Mouse (Mus musculus): ENCODE data around the gene Ugt1a1. TPM values are rescaled to one million over a fixed set of nuclear protein-coding genes. Genes with fewer than 3 reads are reported as not detected.

The Ugt1a1 gene
- polyA plus RNA-seq, 1 experiment: 0.47 TPM

DNA sequence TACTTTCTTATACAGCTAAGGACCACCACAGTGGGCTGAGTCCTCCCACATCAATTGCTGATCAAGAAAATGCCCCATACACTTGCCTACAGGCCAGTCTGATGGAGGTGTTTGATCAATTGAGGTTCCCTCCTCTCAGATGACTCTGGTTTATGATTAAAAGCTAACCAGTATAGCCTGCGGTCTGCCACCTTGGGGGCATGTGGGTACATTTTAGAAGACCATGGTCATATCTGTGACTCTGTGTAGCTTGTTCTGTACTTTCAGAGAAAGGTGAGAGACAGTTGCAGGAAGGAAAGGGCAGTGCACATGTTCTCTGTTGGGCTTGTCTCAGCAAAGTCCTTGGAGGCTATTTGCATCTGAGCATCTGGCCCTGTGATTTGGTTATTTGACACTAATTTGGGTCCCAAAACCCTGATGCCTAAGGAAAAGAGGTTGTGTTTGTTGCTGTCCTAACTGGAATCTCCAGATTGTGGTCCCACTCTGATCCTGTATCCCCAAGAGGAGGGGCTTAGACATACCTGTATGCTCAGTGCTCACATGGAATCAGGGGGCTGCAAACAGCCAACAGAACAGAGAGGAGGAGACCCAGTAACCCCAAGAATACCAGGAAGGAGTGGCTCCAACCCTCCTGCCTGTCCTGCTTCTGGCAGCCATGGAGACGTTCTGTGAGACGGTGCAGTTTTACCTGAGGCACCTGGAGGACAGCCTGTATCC, 21.1 kb downstream of the Ugt1a1 start:
- no peak for DNase-seq

DNA sequence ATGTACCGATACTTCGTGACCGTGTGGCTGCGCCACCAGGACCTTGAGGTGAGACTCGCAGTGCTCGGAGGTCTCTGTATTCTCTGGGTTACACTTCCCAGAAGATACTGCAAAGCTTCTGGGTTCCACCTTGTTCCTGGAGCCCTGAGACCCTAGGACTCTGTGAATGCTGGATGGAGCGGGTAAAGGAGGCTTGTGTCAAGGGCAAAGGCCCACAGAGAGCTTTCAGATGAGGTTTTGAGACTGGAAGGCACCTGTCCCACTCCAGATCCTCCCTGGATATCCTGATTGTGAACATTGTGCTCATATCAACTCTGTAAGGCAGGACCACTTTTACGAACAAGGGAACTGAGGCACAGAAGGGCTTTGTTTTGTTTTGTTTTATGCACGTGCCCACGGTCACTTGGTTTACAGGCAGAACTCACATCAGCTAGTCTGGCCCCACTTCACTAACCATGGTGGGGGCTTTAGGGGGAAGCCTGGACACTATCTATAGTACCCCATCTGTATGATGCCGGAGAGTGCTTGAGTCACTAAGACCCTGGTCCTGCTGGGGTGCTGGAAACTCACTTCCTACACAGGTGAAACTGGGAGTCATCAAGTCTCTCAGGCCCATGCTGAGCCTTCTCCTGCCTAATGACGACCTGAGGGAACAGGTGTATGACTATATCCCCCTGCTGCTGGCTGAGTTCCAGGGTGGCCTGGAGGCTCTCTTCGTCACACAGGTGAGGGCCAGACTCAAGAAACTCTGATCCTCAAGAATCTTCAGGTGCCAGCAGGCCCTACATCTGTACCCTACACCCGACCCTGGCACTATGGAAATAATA, 21.9 kb downstream of the Ugt1a1 start:
- no peak overlapping the region for H3K27ac ChIP-seq (ENCODE audit: control insufficient read depth, insufficient read depth, low read length)
- DNase-seq: no peak
- WGBS: 71% methylated on average over 14 of the region's 14 CpGs

More for the DNA sequence above, 21.1 kb downstream of the Ugt1a1 start:
- no peak for TF ChIP-seq CTCF (IDR thresholded peaks at IDR 0.05; ENCODE audit: borderline replicate concordance, control insufficient read depth, extremely low read depth, insufficient read depth, low read length, poor library complexity)
- no peak for TF ChIP-seq POLR2A (IDR thresholded peaks at IDR 0.05; ENCODE audit: control insufficient read depth, extremely low read depth, insufficient read depth, low read length, poor library complexity)
- H3K4me3 ChIP-seq (ENCODE audit: control insufficient read depth, insufficient read depth, low read length): no peak overlapping the region
- no peaks in the 10 kb centered on the region for H3K4me1 ChIP-seq (replicated peaks; ENCODE audit: control insufficient read depth, insufficient read depth, low read length)
- 62% methylated on average over 3 of the region's 3 CpGs for WGBS
- no peaks in the 10 kb centered on the region for H3K36me3 ChIP-seq (ENCODE audit: control insufficient read depth, insufficient read depth, low read length)
- H3K27ac ChIP-seq (ENCODE audit: control insufficient read depth, insufficient read depth, low read length): no peak overlapping the region
- no peaks in the 10 kb centered on the region for H3K27me3 ChIP-seq (ENCODE audit: control insufficient read depth, insufficient read depth, low read length)

DNA sequence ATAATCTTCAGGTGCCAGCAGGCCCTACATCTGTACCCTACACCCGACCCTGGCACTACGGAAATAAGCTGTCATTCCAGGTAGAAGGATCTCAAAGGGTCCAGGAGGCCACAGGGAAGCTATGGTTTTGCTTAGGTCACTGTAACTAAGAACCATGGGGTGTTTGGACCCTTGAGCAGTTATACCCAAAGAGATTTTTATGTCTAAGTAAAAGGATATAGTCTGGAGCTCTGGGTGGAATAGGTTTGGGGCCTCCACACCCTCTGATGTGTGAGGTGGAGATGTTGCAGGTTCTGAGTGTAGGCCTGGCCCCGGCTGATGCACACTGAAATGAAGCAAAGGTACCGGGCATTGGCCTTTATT, 22.5 kb downstream of the Ugt1a1 start:
- WGBS: 64% methylated on average over 4 of the region's 4 CpGs
- Histone ChIP-seq H3K27ac (ENCODE audit: control insufficient read depth, insufficient read depth, low read length) (no peak overlapping the region), H3K27me3 (ENCODE audit: control insufficient read depth, insufficient read depth, low read length) (no peaks in the 10 kb centered on the region), H3K4me3 (ENCODE audit: control insufficient read depth, insufficient read depth, low read length) (no peak overlapping the region), H3K36me3 (ENCODE audit: control insufficient read depth, insufficient read depth, low read length) (no peaks in the 10 kb centered on the region), H3K4me1 (replicated peaks; ENCODE audit: control insufficient read depth, insufficient read depth, low read length) (no peaks in the 10 kb centered on the region)
- TF ChIP-seq POLR2A (IDR thresholded peaks at IDR 0.05; ENCODE audit: control insufficient read depth, extremely low read depth, insufficient read depth, low read length, poor library complexity) (no peak), CTCF (IDR thresholded peaks at IDR 0.05; ENCODE audit: borderline replicate concordance, control insufficient read depth, extremely low read depth, insufficient read depth, low read length, poor library complexity) (no peak)
- no peak for DNase-seq

More for the DNA sequence above, 21.9 kb downstream of the Ugt1a1 start:
- no peaks in the 10 kb centered on the region for H3K27me3 ChIP-seq (ENCODE audit: control insufficient read depth, insufficient read depth, low read length)
- H3K36me3 ChIP-seq (ENCODE audit: control insufficient read depth, insufficient read depth, low read length): no peaks in the 10 kb centered on the region
- H3K4me3 ChIP-seq (ENCODE audit: control insufficient read depth, insufficient read depth, low read length): no peak overlapping the region
- TF ChIP-seq CTCF (IDR thresholded peaks at IDR 0.05; ENCODE audit: borderline replicate concordance, control insufficient read depth, extremely low read depth, insufficient read depth, low read length, poor library complexity) (no peak), POLR2A (IDR thresholded peaks at IDR 0.05; ENCODE audit: control insufficient read depth, extremely low read depth, insufficient read depth, low read length, poor library complexity) (no peak)
- no peaks in the 10 kb centered on the region for H3K4me1 ChIP-seq (replicated peaks; ENCODE audit: control insufficient read depth, insufficient read depth, low read length)

DNA sequence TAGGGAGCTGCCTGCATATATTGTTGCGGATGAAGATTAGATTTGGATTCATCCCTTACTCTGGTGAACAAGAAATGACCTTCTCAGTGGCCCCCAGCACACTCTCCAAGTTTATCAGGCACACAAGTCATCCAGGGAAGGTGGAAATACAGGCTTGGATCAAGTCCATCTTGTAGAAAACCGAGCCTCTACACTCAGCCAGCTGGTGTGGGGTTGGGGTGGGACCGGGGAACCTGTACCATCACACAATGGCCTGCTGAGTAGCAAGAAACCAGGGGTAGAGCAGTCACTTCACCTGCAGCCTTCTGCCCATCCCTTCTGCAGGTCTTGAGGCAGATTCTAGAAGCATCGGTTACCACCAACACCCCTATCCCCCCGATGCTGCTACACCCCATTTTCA, 22.9 kb downstream of the Ugt1a1 start:
- no peak for TF ChIP-seq CTCF (IDR thresholded peaks at IDR 0.05; ENCODE audit: borderline replicate concordance, control insufficient read depth, extremely low read depth, insufficient read depth, low read length, poor library complexity)
- TF ChIP-seq POLR2A (IDR thresholded peaks at IDR 0.05; ENCODE audit: control insufficient read depth, extremely low read depth, insufficient read depth, low read length, poor library complexity): no peak
- Histone ChIP-seq H3K4me1 (replicated peaks; ENCODE audit: control insufficient read depth, insufficient read depth, low read length) (no peaks in the 10 kb centered on the region), H3K36me3 (ENCODE audit: control insufficient read depth, insufficient read depth, low read length) (no peaks in the 10 kb centered on the region), H3K4me3 (ENCODE audit: control insufficient read depth, insufficient read depth, low read length) (no peak overlapping the region), H3K27me3 (ENCODE audit: control insufficient read depth, insufficient read depth, low read length) (no peaks in the 10 kb centered on the region), H3K27ac (ENCODE audit: control insufficient read depth, insufficient read depth, low read length) (no peak overlapping the region)
- WGBS: 45% methylated on average over 5 of the region's 5 CpGs
- DNase-seq: no peak

GRCm38 (mm10) chr1:88235046-88235893, 23.5 kb downstream of the Ugt1a1 start:
- 68% methylated on average over 11 of the region's 11 CpGs for WGBS
- DNase-seq: no peak

GRCm38 (mm10) chr1:88235894-88236415, 24.2 kb downstream of the Ugt1a1 start:
- no peak for DNase-seq
- TF ChIP-seq POLR2A (IDR thresholded peaks at IDR 0.05; ENCODE audit: control insufficient read depth, extremely low read depth, insufficient read depth, low read length, poor library complexity): no peak
- no peak for TF ChIP-seq CTCF (IDR thresholded peaks at IDR 0.05; ENCODE audit: borderline replicate concordance, control insufficient read depth, extremely low read depth, insufficient read depth, low read length, poor library complexity)
- WGBS: 65% methylated on average over 4 of the region's 4 CpGs
- Histone ChIP-seq H3K4me3 (ENCODE audit: control insufficient read depth, insufficient read depth, low read length) (no peak overlapping the region), H3K27ac (ENCODE audit: control insufficient read depth, insufficient read depth, low read length) (no peak overlapping the region), H3K36me3 (ENCODE audit: control insufficient read depth, insufficient read depth, low read length) (no peaks in the 10 kb centered on the region), H3K27me3 (ENCODE audit: control insufficient read depth, insufficient read depth, low read length) (no peaks in the 10 kb centered on the region), H3K4me1 (replicated peaks; ENCODE audit: control insufficient read depth, insufficient read depth, low read length) (no peaks in the 10 kb centered on the region)

More at GRCm38 (mm10) chr1:88235046-88235893, 23.5 kb downstream of the Ugt1a1 start:
- H3K27ac ChIP-seq (ENCODE audit: control insufficient read depth, insufficient read depth, low read length): no peak overlapping the region
- TF ChIP-seq POLR2A (IDR thresholded peaks at IDR 0.05; ENCODE audit: control insufficient read depth, extremely low read depth, insufficient read depth, low read length, poor library complexity) (no peak), CTCF (IDR thresholded peaks at IDR 0.05; ENCODE audit: borderline replicate concordance, control insufficient read depth, extremely low read depth, insufficient read depth, low read length, poor library complexity) (no peak)
- H3K27me3 ChIP-seq (ENCODE audit: control insufficient read depth, insufficient read depth, low read length): no peaks in the 10 kb centered on the region
- no peak overlapping the region for H3K4me3 ChIP-seq (ENCODE audit: control insufficient read depth, insufficient read depth, low read length)
- no peaks in the 10 kb centered on the region for H3K4me1 ChIP-seq (replicated peaks; ENCODE audit: control insufficient read depth, insufficient read depth, low read length)
- no peaks in the 10 kb centered on the region for H3K36me3 ChIP-seq (ENCODE audit: control insufficient read depth, insufficient read depth, low read length)
